Mouse (Mus musculus) embryonic facial prominence, embryonic 15.5 days (tissue): Measurements from ENCODE around the gene Cldn14. TPM values are rescaled to one million over a fixed set of nuclear protein-coding genes. Genes with fewer than 3 reads are reported as not detected.

Experiments
- ATAC-seq: fragments of 200-750 bp; cut with Nextera tagmentation; 2 replicates; pipeline ENCODE4 v1.8.0; 2017; ENCODE audit warnings: low read depth, moderate TSS enrichment; ENCODE audit not compliant: insufficient number of reproducible peaks, low FRiP score, low TSS enrichment
- H3K27ac ChIP-seq: fragments of 300-500 bp; sonication (generic); replicated peaks from 2 replicates; pipeline ENCODE4 v1.5.1; 2015; ENCODE audit warnings: mild to moderate bottlenecking, inconsistent platforms
- H3K27me3 ChIP-seq: fragments of 300-500 bp; sonication (generic); 2 replicates; pipeline ENCODE4 v1.6.1; 2015; ENCODE audit warnings: inconsistent platforms
- H3K36me3 ChIP-seq: fragments of 300-500 bp; sonication (generic); 2 replicates; pipeline ENCODE4 v1.6.1; 2015; ENCODE audit warnings: mild to moderate bottlenecking, inconsistent platforms
- H3K4me1 ChIP-seq: fragments of 300-500 bp; sonication (generic); 2 replicates; pipeline ENCODE4 v1.6.1; 2015; ENCODE audit warnings: inconsistent platforms
- H3K4me2 ChIP-seq: fragments of 300-500 bp; sonication (generic); replicated peaks from 2 replicates; pipeline ENCODE4 v1.6.1; 2015; ENCODE audit warnings: mild to moderate bottlenecking, inconsistent platforms
- H3K4me3 ChIP-seq: fragments of 300-500 bp; sonication (generic); replicated peaks from 2 replicates; pipeline ENCODE4 v1.5.1; 2015; ENCODE audit warnings: mild to moderate bottlenecking, inconsistent platforms
- H3K9ac ChIP-seq: fragments of 300-500 bp; sonication (generic); 2 replicates; pipeline ENCODE4 v1.6.1; 2015; ENCODE audit warnings: inconsistent platforms
- H3K9me3 ChIP-seq: fragments of 300-500 bp; sonication (generic); replicated peaks from 2 replicates; pipeline ENCODE4 v1.6.1; 2016; ENCODE audit warnings: inconsistent platforms
- WGBS: fragments of 180-500 bp; shearing (Covaris S2); methylation state at CpG from one replicate; pipeline ENCODE4 v1.1.7; 2015; 5-methylcytosine and 5-hydroxymethylcytosine counted together
- polyA plus RNA-seq: library from polyadenylated mRNA; unstranded; fragments of >200 nt; fragmentation: Nextera tagmentation; extraction: Ambion mirVana; gene quantifications from 2 replicates; pipeline ENCODE4 v1.2.1, GENCODE M21; 2015

Cldn14 gene
- polyA plus RNA-seq, result 0.29 and 0.59 TPM in 2 replicates

GRCm38 (mm10) chr16:94008737-94009136 lies at the start of gene Cldn14:
TSS of gene Cldn14 (minus strand) at chr16:94008837.
- no peak for ATAC-seq
- Histone ChIP-seq H3K27ac (no peak within 1 kb of the TSS), H3K27me3 (no peaks in the 10 kb centered on the region), H3K4me2 (no peak within 1 kb of the TSS), H3K36me3 (no peaks in the 10 kb centered on the region), H3K9ac (no peak within 1 kb of the TSS), H3K4me1 (no peaks in the 10 kb centered on the region), H3K9me3 (no peaks in the 10 kb centered on the region), H3K4me3 (no peak within 1 kb of the TSS)
- 65% methylated on average over 15 of the region's 15 CpGs for WGBS

- H3K9me3 ChIP-seq, result no peaks in the 10 kb centered on the region
- no peak for ATAC-seq
- no peak overlapping the region for H3K4me3 ChIP-seq
- peaks cover 9% of the 10 kb centered on the region; the same call in 1 of the 2 replicates for H3K4me1 ChIP-seq
- no peaks in the 10 kb centered on the region for H3K36me3 ChIP-seq
- no peaks in the 10 kb centered on the region for H3K27me3 ChIP-seq
- WGBS, result 30% methylated on average over 8 of the region's 8 CpGs
- no peak overlapping the region for H3K9ac ChIP-seq
- H3K27ac ChIP-seq, result no peak overlapping the region
- H3K4me2 ChIP-seq, result no peak overlapping the region
Measured at GRCm38 (mm10) chr16:94055576-94055975, 46.9 kb upstream of the Cldn14 start.

- 75% methylated on average over 12 of the region's 12 CpGs for WGBS
- Histone ChIP-seq H3K9ac (no peak overlapping the region), H3K27ac (no peak overlapping the region), H3K4me3 (no peak overlapping the region), H3K4me1 (peaks cover 9% of the 10 kb centered on the region; the same call in 1 of the 2 replicates), H3K4me2 (no peak overlapping the region), H3K36me3 (no peaks in the 10 kb centered on the region), H3K9me3 (no peaks in the 10 kb centered on the region), H3K27me3 (no peaks in the 10 kb centered on the region)
- peak; percentile 32; the same call in 1 of the 2 replicates for ATAC-seq
Measured at GRCm38 (mm10) chr16:94055176-94055575, 46.5 kb upstream of the Cldn14 start.

- Histone ChIP-seq H3K9ac (no peak overlapping the region), H3K9me3 (no peaks in the 10 kb centered on the region), H3K27me3 (no peaks in the 10 kb centered on the region), H3K4me2 (no peak overlapping the region), H3K4me3 (no peak overlapping the region), H3K4me1 (no peaks in the 10 kb centered on the region), H3K27ac (no peak overlapping the region), H3K36me3 (no peaks in the 10 kb centered on the region)
- ATAC-seq, result no peak
- WGBS, result 87% methylated on average over 3 of the region's 3 CpGs
Measured at GRCm38 (mm10) chr16:94050368-94050767, 41.7 kb upstream of the Cldn14 start.

GRCm38 (mm10) chr16:94044996-94045395 lies 36.4 kb upstream of the Cldn14 start:
- no peak for ATAC-seq
- Histone ChIP-seq H3K4me3 (no peak overlapping the region), H3K36me3 (no peaks in the 10 kb centered on the region), H3K27ac (no peak overlapping the region), H3K4me1 (peaks cover 13% of the 10 kb centered on the region), H3K9me3 (no peaks in the 10 kb centered on the region), H3K27me3 (peaks cover 12% of the 10 kb centered on the region; the same call in 1 of the 2 replicates), H3K4me2 (no peak overlapping the region), H3K9ac (no peak overlapping the region)
- 26% methylated on average over 7 of the region's 7 CpGs for WGBS

- Histone ChIP-seq H3K9ac (no peak overlapping the region), H3K4me3 (no peak overlapping the region), H3K4me1 (peaks cover 13% of the 10 kb centered on the region), H3K9me3 (no peaks in the 10 kb centered on the region), H3K27ac (no peak overlapping the region), H3K4me2 (no peak overlapping the region), H3K27me3 (peaks cover 17% of the 10 kb centered on the region; the same call in 1 of the 2 replicates), H3K36me3 (no peaks in the 10 kb centered on the region)
- 89% methylated on average over 1 of the region's 1 CpGs for WGBS
- no peak for ATAC-seq
Measured at GRCm38 (mm10) chr16:94043797-94044196, 35.2 kb upstream of the Cldn14 start.

GRCm38 (mm10) chr16:94041065-94041712 lies 32.6 kb upstream of the Cldn14 start:
- Histone ChIP-seq H3K4me2 (peak overlapping the region; percentile 33), H3K4me1 (peaks cover 13% of the 10 kb centered on the region), H3K27me3 (peaks cover 18% of the 10 kb centered on the region; the same call in 1 of the 2 replicates), H3K9ac (no peak overlapping the region), H3K36me3 (no peaks in the 10 kb centered on the region), H3K9me3 (no peaks in the 10 kb centered on the region), H3K27ac (no peak overlapping the region), H3K4me3 (no peak overlapping the region)
- 29% methylated on average over 18 of the region's 18 CpGs for WGBS
- ATAC-seq, result no peak

- no peaks in the 10 kb centered on the region for H3K9me3 ChIP-seq
- H3K36me3 ChIP-seq, result no peaks in the 10 kb centered on the region
- no peak for ATAC-seq
- 13% methylated on average over 16 of the region's 16 CpGs for whole genome bisulfite sequencing
- H3K4me3 ChIP-seq, result peak overlapping the region; percentile 7; the same call in 1 of the 2 replicates
- H3K27me3 ChIP-seq, result peaks cover 18% of the 10 kb centered on the region; the same call in 1 of the 2 replicates
- H3K27ac ChIP-seq, result no peak overlapping the region
- peak overlapping the region; percentile 33 for H3K4me2 ChIP-seq
- H3K4me1 ChIP-seq, result peaks cover 13% of the 10 kb centered on the region
- H3K9ac ChIP-seq, result no peak overlapping the region
Measured at GRCm38 (mm10) chr16:94040485-94040884, 31.8 kb upstream of the Cldn14 start.

GRCm38 (mm10) chr16:94038986-94039341 lies 30.3 kb upstream of the Cldn14 start:
- Histone ChIP-seq H3K9ac (no peak overlapping the region), H3K36me3 (no peaks in the 10 kb centered on the region), H3K27ac (no peak overlapping the region), H3K4me3 (no peak overlapping the region), H3K9me3 (no peaks in the 10 kb centered on the region), H3K4me2 (no peak overlapping the region), H3K4me1 (peaks cover 13% of the 10 kb centered on the region), H3K27me3 (peaks cover 18% of the 10 kb centered on the region; the same call in 1 of the 2 replicates)
- no peak for ATAC-seq
- WGBS, result 84% methylated on average over 9 of the region's 9 CpGs

GRCm38 (mm10) chr16:94038272-94038985 lies 29.8 kb upstream of the Cldn14 start:
- ATAC-seq, result 0 out of 2 replicates have a peak, but pooled peaks have one; percentile 41
- H3K4me1 ChIP-seq, result peaks cover 13% of the 10 kb centered on the region
- WGBS, result 62% methylated on average over 12 of the region's 12 CpGs

GRCm38 (mm10) chr16:94037280-94037679 lies 28.6 kb upstream of the Cldn14 start:
- H3K4me1 ChIP-seq, result peaks cover 13% of the 10 kb centered on the region
- 89% methylated on average over 7 of the region's 7 CpGs for WGBS
- no peak for ATAC-seq
- H3K9me3 ChIP-seq, result no peaks in the 10 kb centered on the region
- no peak overlapping the region for H3K4me3 ChIP-seq
- H3K27ac ChIP-seq, result no peak overlapping the region
- H3K36me3 ChIP-seq, result no peaks in the 10 kb centered on the region
- no peak overlapping the region for H3K4me2 ChIP-seq
- H3K27me3 ChIP-seq, result peaks cover 18% of the 10 kb centered on the region; the same call in 1 of the 2 replicates
- H3K9ac ChIP-seq, result no peak overlapping the region

More at GRCm38 (mm10) chr16:94038272-94038985, 29.8 kb upstream of the Cldn14 start:
- Histone ChIP-seq H3K27ac (no peak overlapping the region), H3K9me3 (no peaks in the 10 kb centered on the region), H3K9ac (no peak overlapping the region), H3K27me3 (peaks cover 18% of the 10 kb centered on the region; the same call in 1 of the 2 replicates), H3K4me3 (no peak overlapping the region), H3K36me3 (no peaks in the 10 kb centered on the region), H3K4me2 (no peak overlapping the region)
